Mouse (Mus musculus) embryonic stem cell, embryonic (primary cell): ENCODE measurements around the gene Wfikkn2.

ENCODE experiments used
- CTCF ChIA-PET, 4 experiments: fragments of 300-600 bp in 2 of 4; fragments of 350-600 bp in 2 of 4; sonication (Branson Sonifier 250); formaldehyde crosslinking; loops; one replicate each; lab custom pipeline; 2022; ENCODE audit warnings: inconsistent platforms in 2 of 4; lab: Charles Lee
- POLR2A ChIA-PET, 4 experiments: fragments of 300-600 bp in 2 of 4; fragments of 350-600 bp in 2 of 4; sonication (Branson Sonifier 250); formaldehyde crosslinking; loops; one replicate each; lab custom pipeline; 2022; ENCODE audit warnings: antibody characterized with exemption in 4 of 4, inconsistent platforms in 1 of 4; lab: Charles Lee

Wfikkn2 gene

GRCm38 (mm10) chr11:94215581-94215980 is 30.2 kb downstream of the Wfikkn2 start:
- POLR2A ChIA-PET: interaction anchor here in 3 of 4 experiments (0.5 to 16.3 kb wide), 18 partner anchors 10 to 483 kb away, joined by 3 to 805 read pairs (median 4); no protein-coding TSS in a partner anchor
- CTCF ChIA-PET: interaction anchor here in 2 of 4 experiments (2.0 to 2.6 kb wide), 2 partner anchors 10 to 11 kb away, joined by 8 to 11 read pairs; no protein-coding TSS in a partner anchor

- ChIA-PET CTCF (interaction anchor here (0.8 to 1.9 kb wide), 6 partner anchors 12 to 81 kb away, joined by 3 to 10 read pairs (median 5); no protein-coding TSS in a partner anchor), POLR2A (interaction anchor here (0.6 to 16.3 kb wide), 36 partner anchors 9 to 513 kb away, joined by 3 to 805 read pairs (median 4); partner anchors contain the start of gene Ankrd40 (in 1 of the 4))
These were observed 31.8 kb downstream of the Wfikkn2 start for GRCm38 (mm10) chr11:94213735-94214594.

GRCm38 (mm10) chr11:94212997-94213396 is 32.8 kb downstream of the Wfikkn2 start:
- CTCF ChIA-PET: interaction anchor here in 2 of 4 experiments (0.6 to 1.3 kb wide), 4 partner anchors 15 to 273 kb away, joined by 3 to 10 read pairs (median 4); partner anchors contain the start of gene Spata20 (in 1 of the 2)
- POLR2A ChIA-PET: interaction anchor here (0.6 to 16.3 kb wide), 48 partner anchors 12 to 514 kb away, joined by 3 to 805 read pairs (median 18); partner anchors contain the start of gene Ankrd40 (in 1 of the 4)

- POLR2A ChIA-PET: interaction anchor here (0.6 to 16.3 kb wide), 68 partner anchors 11 to 390 kb away, joined by 3 to 805 read pairs (median 18); partner anchors contain the start of genes Ankrd40 (in 1 of the 4), Luc7l3 (in 1 of the 4), Spata20 (in 1 of the 4) and Wfikkn2 (in 1 of the 4)
These were observed 33.3 kb downstream of the Wfikkn2 start for GRCm38 (mm10) chr11:94212489-94212836.

GRCm38 (mm10) chr11:94211651-94212488 is 33.9 kb downstream of the Wfikkn2 start:
- POLR2A ChIA-PET: interaction anchor here (0.5 to 16.3 kb wide), 222 partner anchors 10 to 1500 kb away, joined by 3 to 805 read pairs (median 5); partner anchors contain the start of genes Gm20390 (in 3 of the 4), Nme1 (in 3 of the 4), Wfikkn2 (in 3 of the 4) and Ankrd40 (in 2 of the 4)
- CTCF ChIA-PET: interaction anchor here (0.5 to 2.4 kb wide), 21 partner anchors 14 to 417 kb away, joined by 3 to 29 read pairs (median 4); partner anchors contain the start of gene Spata20 (in 2 of the 4)

More at GRCm38 (mm10) chr11:94212489-94212836, 33.3 kb downstream of the Wfikkn2 start:
- CTCF ChIA-PET: interaction anchor here in 2 of 4 experiments (0.6 to 2.4 kb wide), 4 partner anchors 27 to 273 kb away, joined by 3 to 29 read pairs (median 8); partner anchors contain the start of gene Spata20 (in 1 of the 2)

- CTCF ChIA-PET: interaction anchor here (0.5 to 2.4 kb wide), 24 partner anchors 14 to 418 kb away, joined by 3 to 29 read pairs (median 4); partner anchors contain the start of gene Spata20 (in 1 of the 4)
- POLR2A ChIA-PET: interaction anchor here (0.5 to 16.3 kb wide), 283 partner anchors 9 to 1755 kb away, joined by 3 to 805 read pairs (median 5); partner anchors contain the start of genes Ankrd40 (in 3 of the 4), Gm20390 (in 3 of the 4), Nme1 (in 3 of the 4) and Wfikkn2 (in 3 of the 4)
These were observed 34.6 kb downstream of the Wfikkn2 start, which contains the start of gene Tob1 for GRCm38 (mm10) chr11:94211124-94211603. Tob1 (plus strand) TSS chr11:94211454.

GRCm38 (mm10) chr11:94210191-94211086 is 35.4 kb downstream of the Wfikkn2 start:
- ChIA-PET POLR2A (interaction anchor here (0.5 to 16.3 kb wide), 268 partner anchors 8 to 1756 kb away, joined by 3 to 805 read pairs (median 5); partner anchors contain the start of genes Ankrd40 (in 3 of the 4), Gm20390 (in 3 of the 4), Nme1 (in 3 of the 4) and Wfikkn2 (in 3 of the 4)), CTCF (interaction anchor here (0.6 to 2.4 kb wide), 20 partner anchors 15 to 419 kb away, joined by 3 to 29 read pairs (median 4); partner anchors contain the start of gene Spata20 (in 1 of the 4))

GRCm38 (mm10) chr11:94209695-94210131 is 36.1 kb downstream of the Wfikkn2 start:
- CTCF ChIA-PET: interaction anchor here in 1 of 4 experiments (0.7 kb wide), 1 partner anchor 71 kb away, joined by 4 read pairs; no protein-coding TSS in a partner anchor
- POLR2A ChIA-PET: interaction anchor here in 3 of 4 experiments (0.6 to 16.3 kb wide), 14 partner anchors 10 to 118 kb away, joined by 3 to 805 read pairs (median 33); partner anchors contain the start of gene Ankrd40 (in 1 of the 3)

DNA sequence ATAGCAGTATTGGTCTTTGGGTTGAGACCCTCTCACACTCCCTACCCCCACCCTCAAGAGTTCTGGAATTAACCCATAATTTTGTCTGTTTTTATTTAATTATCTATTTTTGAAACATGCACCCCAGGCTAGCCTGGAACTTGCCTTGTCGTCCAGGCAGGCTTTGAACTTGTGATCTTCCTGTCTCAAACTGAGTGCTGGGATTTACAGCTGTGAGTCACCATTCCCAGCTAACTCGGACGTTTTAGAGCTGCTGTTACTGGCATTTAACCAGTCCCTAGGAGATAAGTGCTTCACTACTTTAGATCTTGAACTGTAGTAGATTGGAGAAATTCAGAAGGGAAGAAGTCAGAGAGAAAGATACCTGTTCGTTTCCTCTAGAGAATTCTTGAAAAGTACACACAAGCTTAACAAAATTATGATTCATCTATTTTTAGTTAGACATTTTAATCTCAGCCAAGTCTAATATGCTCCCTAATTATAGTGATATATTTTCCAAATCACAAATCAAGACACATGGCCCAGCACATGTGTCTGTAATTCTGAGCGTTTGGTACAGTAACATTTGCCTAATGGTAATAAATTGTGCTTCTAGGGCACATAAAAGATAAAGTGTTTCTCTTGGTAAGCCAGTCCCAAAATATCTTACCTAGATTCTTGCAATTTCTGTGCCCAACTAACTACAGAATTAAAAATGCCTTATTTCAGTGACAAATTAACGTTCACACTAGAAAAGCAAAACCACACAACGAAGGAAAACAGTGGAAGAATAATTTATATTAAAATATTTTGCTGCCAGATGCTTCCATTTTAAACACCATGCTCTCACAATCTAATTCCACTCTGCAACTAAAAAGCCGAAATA is 36.8 kb downstream of the Wfikkn2 start:
- ChIA-PET CTCF (interaction anchor here in 2 of 4 experiments (0.6 to 0.7 kb wide), 2 partner anchors 55 to 71 kb away, joined by 3 to 4 read pairs; no protein-coding TSS in a partner anchor), POLR2A (interaction anchor here (0.6 to 16.3 kb wide), 12 partner anchors 12 to 71 kb away, joined by 3 to 805 read pairs (median 38); no protein-coding TSS in a partner anchor)

DNA sequence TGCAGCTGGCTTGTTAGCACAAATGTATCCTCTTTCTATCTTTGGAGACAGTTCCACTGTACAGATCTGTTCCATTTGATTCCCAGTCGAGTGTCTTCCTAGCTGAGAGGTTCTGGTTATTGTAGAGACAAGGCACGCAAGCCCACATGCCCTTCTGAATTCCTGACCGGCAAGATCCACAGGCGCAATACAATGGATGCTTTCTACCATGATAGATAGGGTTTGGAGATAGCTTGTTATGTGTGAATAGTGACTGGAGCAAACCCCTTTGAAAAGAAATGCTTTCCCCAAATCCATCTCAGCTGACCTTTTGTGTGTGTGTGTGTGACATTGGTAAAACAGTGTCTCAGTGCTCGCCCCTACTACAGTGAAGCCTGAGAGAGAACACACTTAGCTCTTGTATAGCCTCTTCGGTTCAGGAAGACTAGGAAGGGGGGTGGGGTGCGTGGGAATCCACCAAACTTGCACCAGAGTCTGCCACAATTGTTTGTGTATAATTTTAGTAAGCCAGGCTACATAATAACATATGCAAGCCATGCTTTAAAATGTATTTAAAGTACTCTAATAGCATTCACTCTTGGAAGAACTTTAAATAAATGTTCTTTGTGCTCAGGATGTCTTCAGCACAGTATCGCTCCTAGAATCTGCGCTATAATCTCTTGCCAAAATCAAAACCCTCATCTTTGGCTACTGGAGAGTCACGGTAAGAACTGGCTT is 39.2 kb downstream of the Wfikkn2 start:
- ChIA-PET POLR2A (interaction anchor here in 3 of 4 experiments (0.5 to 16.3 kb wide), 9 partner anchors 10 to 107 kb away, joined by 3 to 805 read pairs (median 3); no protein-coding TSS in a partner anchor), CTCF (interaction anchor here in 1 of 4 experiments (0.8 kb wide), 1 partner anchor 74 kb away, joined by 3 read pairs; no protein-coding TSS in a partner anchor)

DNA sequence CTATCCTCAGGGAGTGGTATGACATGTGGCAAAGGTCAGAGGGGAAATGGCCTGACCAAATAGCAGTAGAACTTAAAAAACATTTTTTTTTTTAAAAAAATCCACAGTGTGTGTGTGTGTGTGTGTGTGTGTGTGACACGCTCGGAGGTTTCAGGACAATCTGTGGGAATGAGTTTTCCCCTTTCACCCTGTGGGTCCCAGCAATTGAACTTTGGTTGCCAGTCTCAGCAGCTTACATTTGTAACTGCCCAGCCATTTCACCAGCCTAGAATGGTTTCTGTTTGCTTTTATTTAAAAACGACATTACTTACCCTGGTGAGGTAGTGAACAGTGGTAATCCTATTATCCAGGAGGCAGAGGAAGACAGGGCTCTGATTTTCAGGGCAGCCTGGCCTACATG is 42.7 kb downstream of the Wfikkn2 start:
- CTCF ChIA-PET: no interaction called here
- POLR2A ChIA-PET: interaction anchor here in 2 of 4 experiments (0.7 to 16.3 kb wide), 3 partner anchors 9 to 32 kb away, joined by 3 to 805 read pairs (median 19); partner anchors contain the start of gene Tob1 (in 1 of the 2)

DNA sequence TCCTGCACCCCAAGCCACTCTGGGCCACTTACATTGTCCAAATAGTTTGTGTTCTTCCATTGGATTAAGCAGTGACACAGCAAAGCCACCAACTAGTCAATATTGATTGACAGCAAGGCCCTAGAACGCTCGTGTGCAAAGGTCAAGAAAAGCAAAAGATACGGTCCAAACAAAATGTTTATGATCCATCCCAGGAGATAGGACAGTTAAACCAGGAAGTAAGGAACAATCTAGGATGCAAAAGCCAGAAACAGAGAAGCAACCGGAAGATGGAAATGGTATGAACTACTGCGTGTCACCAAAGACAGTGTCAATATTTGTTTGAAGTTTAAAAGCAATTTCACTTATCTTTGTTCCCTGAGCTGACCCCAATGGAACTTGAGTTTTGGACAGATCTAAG is 43.7 kb downstream of the Wfikkn2 start:
- CTCF ChIA-PET: no interaction called here
- POLR2A ChIA-PET: interaction anchor here in 2 of 4 experiments (1.0 to 3.6 kb wide), 2 partner anchors 9 to 10 kb away, joined by 5 to 19 read pairs; partner anchors contain the start of gene Tob1 (in 2 of the 2)

- POLR2A ChIA-PET: interaction anchor here (0.6 to 4.3 kb wide), 9 partner anchors 10 to 68 kb away, joined by 3 to 38 read pairs (median 3); partner anchors contain the start of gene Tob1 (in 3 of the 4)
- CTCF ChIA-PET: interaction anchor here in 2 of 4 experiments (0.5 to 0.7 kb wide), 2 partner anchors 185 to 255 kb away, joined by 3 to 4 read pairs; no protein-coding TSS in a partner anchor
These were observed 45.4 kb downstream of the Wfikkn2 start for GRCm38 (mm10) chr11:94200422-94200821.
